Mouse (Mus musculus) forebrain, postnatal 0 days (tissue): ENCODE results near the gene Aak1. TPM values are rescaled to one million over a fixed set of nuclear protein-coding genes. Genes with fewer than 3 reads are reported as not detected.
"Not testable (repeated sequence)": the region's sequence is repeated elsewhere in the genome, so short reads cannot be mapped to it uniquely, and the experiment has no call there.

Experiments used
- ATAC-seq: fragments of 200-750 bp; cut with Nextera tagmentation; 2 replicates; pipeline ENCODE4 v1.8.0; 2017; ENCODE audit warnings: mild to moderate bottlenecking, moderate library complexity
- DNase-seq: peaks from one replicate; pipeline ENCODE4 v3.0.0-alpha.2; 2015
- H3K27ac ChIP-seq: fragments of 300-500 bp; sonication (generic); 2 replicates; pipeline ENCODE4 v1.5.1; 2014; ENCODE audit warnings: low read depth, mild to moderate bottlenecking, antibody characterized with exemption, low read length, moderate library complexity, mixed read lengths
- H3K27me3 ChIP-seq: fragments of 300-500 bp; sonication (generic); 2 replicates; pipeline ENCODE4 v1.6.1; 2014; ENCODE audit warnings: mild to moderate bottlenecking, low read length, mixed read lengths; ENCODE audit not compliant: insufficient read depth
- H3K36me3 ChIP-seq: fragments of 300-500 bp; sonication (generic); 2 replicates; pipeline ENCODE4 v1.6.1; 2014; ENCODE audit warnings: mild to moderate bottlenecking, moderate library complexity; ENCODE audit not compliant: insufficient read depth
- H3K4me1 ChIP-seq: fragments of 300-500 bp; sonication (generic); 2 replicates; pipeline ENCODE4 v1.6.1; 2014; ENCODE audit warnings: antibody characterized with exemption; ENCODE audit not compliant: insufficient read depth
- H3K4me2 ChIP-seq: fragments of 300-500 bp; sonication (generic); 2 replicates; pipeline ENCODE4 v1.6.1; 2014; ENCODE audit warnings: low read depth, mild to moderate bottlenecking, moderate library complexity
- H3K4me3 ChIP-seq: fragments of 300-500 bp; sonication (generic); 2 replicates; pipeline ENCODE4 v1.5.1; 2014; ENCODE audit warnings: low read depth, low read length, mixed read lengths
- H3K9ac ChIP-seq: fragments of 300-500 bp; sonication (generic); 2 replicates; pipeline ENCODE4 v1.6.1; 2014; ENCODE audit warnings: mild to moderate bottlenecking
- H3K9me3 ChIP-seq: fragments of 300-500 bp; sonication (generic); 2 replicates; pipeline ENCODE4 v1.6.1; 2016; ENCODE audit warnings: low read length
- CTCF ChIP-seq: sonication (generic); IDR thresholded peaks from 2 replicates; pipeline ENCODE4 v1.5.1; 2016; ENCODE audit warnings: antibody characterized with exemption, control low read depth, low read depth
- WGBS: fragments of 180-500 bp; shearing (Covaris S2); extraction: QIAGEN DNeasy Blood & Tissue Kit; methylation state at CpG from one replicate; pipeline ENCODE4 v1.1.7; 2014; 5-methylcytosine and 5-hydroxymethylcytosine counted together
- polyA plus RNA-seq: library from polyadenylated mRNA; unstranded; fragments of >200 nt; fragmentation: Nextera tagmentation; extraction: Ambion mirVana; gene quantifications from 2 replicates; pipeline ENCODE4 v1.2.1, GENCODE M21; 2015
- total RNA-seq: library from RNA; depleted of rRNA; stranded (reverse); fragments of >200 nt; gene quantifications from 2 replicates; pipeline ENCODE4 v1.2.3, GENCODE M21; 2014

Aak1 gene
- total and polyA plus RNA-seq, 2 experiments from 2014 or later: 31.0 to 57.6 TPM

DNA sequence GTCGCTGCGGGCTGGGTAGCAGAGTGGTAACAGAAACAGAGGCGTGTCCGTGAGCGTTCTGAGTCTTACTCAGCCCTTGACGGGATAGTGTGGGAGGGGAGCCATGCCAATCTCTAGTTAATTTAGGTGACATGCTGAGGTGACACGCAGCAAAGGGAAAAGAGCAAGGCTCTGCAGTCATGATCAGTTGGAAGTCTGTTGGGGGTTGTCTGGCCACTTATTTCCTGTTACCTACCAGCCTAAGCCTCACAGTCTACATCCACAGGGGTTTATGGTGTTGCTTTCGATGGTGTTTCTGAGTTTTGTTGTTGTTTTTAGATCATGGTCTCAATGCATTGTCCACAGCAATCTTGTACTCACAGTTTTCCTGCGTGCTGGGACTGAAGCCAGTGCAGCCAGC lies 21.0 kb downstream of the Aak1 start:
- no peak for TF ChIP-seq CTCF
- Histone ChIP-seq H3K9me3 (no peaks in the 10 kb centered on the region), H3K27me3 (no peaks in the 10 kb centered on the region), H3K4me2 (no peak overlapping the region), H3K4me1 (no peaks in the 10 kb centered on the region), H3K36me3 (0 out of 2 replicates have a peak, but pooled peaks cover 3% of the 10 kb centered on the region), H3K27ac (no peak overlapping the region), H3K9ac (no peak overlapping the region), H3K4me3 (no peak overlapping the region)
- ATAC-seq: no peak
- 87% methylated on average over 9 of the region's 9 CpGs for WGBS
- DNase-seq: no peak

DNA sequence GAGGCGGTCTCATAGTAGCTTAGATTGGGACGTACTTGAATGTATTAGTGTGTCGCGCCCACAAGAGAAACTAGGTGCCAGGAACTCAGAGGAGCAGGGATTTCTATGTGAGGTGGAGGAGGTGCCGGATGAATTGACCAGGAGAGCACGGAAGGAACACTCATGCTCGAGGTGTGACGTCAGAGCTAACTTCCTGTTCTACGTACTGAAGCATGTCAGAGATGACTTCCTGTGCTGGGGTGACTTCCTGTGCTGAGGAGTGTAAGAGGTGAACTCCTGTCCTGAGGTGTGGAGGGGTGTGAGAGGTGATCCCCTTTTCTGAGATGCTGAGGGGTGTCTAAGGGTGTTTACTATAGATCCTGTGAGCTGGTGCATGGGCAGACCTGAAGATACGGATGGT lies 22.5 kb downstream of the Aak1 start:
- Histone ChIP-seq H3K27ac (no peak overlapping the region), H3K4me2 (no peak overlapping the region), H3K27me3 (no peaks in the 10 kb centered on the region), H3K9me3 (no peaks in the 10 kb centered on the region), H3K9ac (no peak overlapping the region), H3K4me3 (no peak overlapping the region), H3K4me1 (no peaks in the 10 kb centered on the region), H3K36me3 (no peaks in the 10 kb centered on the region)
- TF ChIP-seq CTCF: no peak
- 97% methylated on average over 10 of the region's 10 CpGs for whole genome bisulfite sequencing
- ATAC-seq (no peak), DNase-seq (no peak)

DNA sequence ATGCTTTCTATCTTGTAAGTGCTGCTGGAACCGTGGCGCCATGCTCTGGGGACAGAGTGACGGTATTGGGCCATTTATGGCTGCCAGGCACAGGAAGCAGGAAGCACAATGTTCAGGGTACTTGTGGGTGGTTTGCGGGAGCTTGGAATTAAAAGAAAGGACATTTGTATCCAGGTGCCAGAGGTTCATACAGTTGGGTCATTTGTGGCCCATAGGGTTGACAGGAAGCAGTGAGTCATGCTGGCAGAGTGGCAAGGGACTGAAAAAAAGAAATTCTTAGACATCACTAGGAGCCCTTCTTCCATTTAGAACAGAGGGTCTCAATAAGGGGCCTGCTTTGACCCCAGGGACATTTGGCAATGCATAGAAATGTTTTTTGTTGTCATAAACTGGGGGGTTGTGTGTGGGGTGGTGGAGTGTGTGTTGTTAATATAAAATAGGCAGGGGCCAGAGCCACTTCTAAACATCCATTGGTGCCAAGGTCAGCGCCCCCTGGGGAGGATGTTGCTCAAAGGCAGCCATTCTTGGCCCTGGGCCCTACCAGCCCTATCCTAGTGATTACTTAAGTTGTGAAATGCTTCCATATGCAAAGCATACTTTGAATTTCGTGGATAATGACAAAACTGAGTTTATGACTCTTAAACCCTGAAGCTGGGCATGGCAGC lies 25.5 kb downstream of the Aak1 start:
- ATAC-seq (no peak), DNase-seq (no peak)
- Histone ChIP-seq H3K36me3 (no peaks in the 10 kb centered on the region), H3K4me3 (no peak overlapping the region), H3K27ac (no peak overlapping the region), H3K27me3 (no peaks in the 10 kb centered on the region), H3K9me3 (no peaks in the 10 kb centered on the region), H3K4me2 (no peak overlapping the region), H3K9ac (no peak overlapping the region), H3K4me1 (peaks cover 2% of the 10 kb centered on the region; the same call in 1 of the 2 replicates)
- no peak for TF ChIP-seq CTCF
- WGBS: 87% methylated on average over 6 of the region's 6 CpGs

DNA sequence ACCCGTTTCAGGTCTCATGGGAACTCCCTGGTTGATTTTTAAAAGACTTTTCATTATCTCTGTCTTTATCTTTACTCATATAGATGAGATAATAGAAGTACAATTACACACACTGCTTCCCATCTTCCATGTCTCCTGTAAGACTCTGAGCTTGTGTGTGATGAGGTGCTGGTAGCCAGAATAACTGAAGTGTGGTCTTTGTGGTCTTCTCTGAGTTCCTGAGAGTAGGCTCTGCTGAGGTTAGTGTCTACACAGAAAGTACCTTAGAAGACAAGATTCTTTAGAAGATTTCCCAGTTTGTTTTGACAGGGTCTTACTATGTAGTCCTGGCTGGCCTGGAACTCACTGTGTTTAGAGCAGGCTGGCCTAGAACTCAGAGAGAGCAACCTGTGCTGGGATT lies 27.1 kb downstream of the Aak1 start:
- Histone ChIP-seq H3K36me3 (no peaks in the 10 kb centered on the region), H3K27me3 (no peaks in the 10 kb centered on the region), H3K4me2 (no peak overlapping the region), H3K9ac (no peak overlapping the region), H3K27ac (no peak overlapping the region), H3K4me3 (no peak overlapping the region), H3K4me1 (peaks cover 5% of the 10 kb centered on the region; the same call in 1 of the 2 replicates), H3K9me3 (no peaks in the 10 kb centered on the region)
- DNase-seq (no peak), ATAC-seq (no peak)
- 11% methylated on average over 1 of the region's 1 CpGs for WGBS
- TF ChIP-seq CTCF: no peak

DNA sequence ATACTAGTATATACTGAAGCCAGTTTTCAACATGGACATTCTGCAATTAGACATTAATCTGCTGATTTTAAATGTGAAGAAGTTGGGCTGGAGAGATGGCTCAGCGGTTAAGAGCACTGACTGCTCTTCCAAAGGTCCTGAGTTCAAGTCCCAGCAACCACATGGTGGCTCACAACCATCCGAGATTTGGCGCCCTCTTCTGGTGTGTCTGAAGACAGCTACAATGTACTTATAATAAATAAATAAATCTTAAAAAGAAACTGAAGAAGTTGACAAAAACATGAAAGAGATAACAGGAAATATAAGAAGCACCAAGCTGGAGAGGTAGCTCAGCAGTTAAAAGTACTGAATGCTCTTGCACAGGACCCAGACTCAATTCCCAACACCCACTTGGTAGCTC lies 29.3 kb downstream of the Aak1 start:
- H3K4me1 ChIP-seq, H3K9ac ChIP-seq, DNase-seq, H3K27me3 ChIP-seq, ATAC-seq, H3K36me3 ChIP-seq, H3K4me2 ChIP-seq, H3K9me3 ChIP-seq, H3K4me3 ChIP-seq, H3K27ac ChIP-seq: not testable (repeated sequence)
- 88% methylated on average over 3 of the region's 3 CpGs for WGBS

DNA sequence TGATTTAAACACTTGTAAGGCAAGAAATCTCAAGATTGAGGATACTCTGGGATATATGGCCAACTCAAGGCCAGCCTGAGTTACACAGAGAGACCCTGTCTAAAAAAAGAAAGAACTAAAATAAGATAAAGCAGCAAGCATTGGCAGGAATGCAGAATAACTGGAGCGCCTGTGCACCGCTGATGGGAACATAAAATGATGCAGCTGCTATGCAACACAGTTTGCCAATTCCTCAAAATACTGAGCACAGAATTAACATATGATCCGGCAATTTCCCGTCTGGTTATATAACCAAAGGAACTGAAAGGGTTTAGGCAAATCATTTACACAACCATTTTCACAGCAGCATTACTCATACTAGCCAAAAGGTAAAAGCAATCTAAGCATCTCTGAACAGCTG lies 30.0 kb downstream of the Aak1 start:
- H3K36me3 ChIP-seq: no peaks in the 10 kb centered on the region
- H3K4me2 ChIP-seq: no peak overlapping the region
- H3K27ac ChIP-seq: peak overlapping the region; percentile 67
- peak; percentile 85 for ATAC-seq
- H3K4me1 ChIP-seq: peaks cover 5% of the 10 kb centered on the region; the same call in 1 of the 2 replicates
- peak; percentile 73 for DNase-seq
- 43% methylated on average over 4 of the region's 4 CpGs for WGBS
- no peaks in the 10 kb centered on the region for H3K27me3 ChIP-seq
- H3K9ac ChIP-seq: no peak overlapping the region
- H3K9me3 ChIP-seq: no peaks in the 10 kb centered on the region
- H3K4me3 ChIP-seq: no peak overlapping the region
- TF ChIP-seq CTCF: no peak

DNA sequence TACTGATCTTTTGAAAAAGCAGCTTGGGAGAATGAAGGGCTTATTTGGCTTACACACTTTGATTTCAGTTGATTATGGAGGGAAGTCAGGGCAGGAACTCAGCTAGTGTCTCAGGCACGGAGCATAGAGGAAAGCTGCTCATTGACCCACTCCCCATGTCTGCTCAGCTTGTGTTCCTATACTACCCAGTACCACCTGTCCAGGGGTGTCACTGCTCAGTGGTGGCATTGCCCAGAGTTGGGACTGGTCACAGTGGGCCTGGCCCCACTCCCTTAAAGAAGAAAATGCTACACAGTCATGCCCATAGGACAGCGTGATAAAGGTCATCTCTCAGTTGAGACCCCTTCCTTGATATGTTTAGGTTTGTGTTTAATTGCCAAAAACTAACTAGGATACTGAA lies 34.9 kb downstream of the Aak1 start:
- no peaks in the 10 kb centered on the region for H3K9me3 ChIP-seq
- H3K27ac ChIP-seq: no peak overlapping the region
- H3K27me3 ChIP-seq: no peaks in the 10 kb centered on the region
- WGBS: 84% methylated on average over 2 of the region's 2 CpGs
- no peak overlapping the region for H3K9ac ChIP-seq
- H3K4me3 ChIP-seq: no peak overlapping the region
- H3K4me1 ChIP-seq: peaks cover 5% of the 10 kb centered on the region; the same call in 1 of the 2 replicates
- no peak overlapping the region for H3K4me2 ChIP-seq
- H3K36me3 ChIP-seq: no peaks in the 10 kb centered on the region
- TF ChIP-seq CTCF: no peak
- DNase-seq (no peak), ATAC-seq (no peak)
